Mouse (Mus musculus) cerebellum, adult (tissue): ENCODE data around the gene Galk2.

Experiments used
- ATAC-seq: cut with Nextera tagmentation; 2 replicates; pipeline ENCODE4 v1.9.2; 2017; ENCODE audit warnings: mild to moderate bottlenecking, moderate library complexity, mixed read lengths; ENCODE audit not compliant: insufficient number of reproducible peaks, low FRiP score, low TSS enrichment

Galk2 gene

DNA sequence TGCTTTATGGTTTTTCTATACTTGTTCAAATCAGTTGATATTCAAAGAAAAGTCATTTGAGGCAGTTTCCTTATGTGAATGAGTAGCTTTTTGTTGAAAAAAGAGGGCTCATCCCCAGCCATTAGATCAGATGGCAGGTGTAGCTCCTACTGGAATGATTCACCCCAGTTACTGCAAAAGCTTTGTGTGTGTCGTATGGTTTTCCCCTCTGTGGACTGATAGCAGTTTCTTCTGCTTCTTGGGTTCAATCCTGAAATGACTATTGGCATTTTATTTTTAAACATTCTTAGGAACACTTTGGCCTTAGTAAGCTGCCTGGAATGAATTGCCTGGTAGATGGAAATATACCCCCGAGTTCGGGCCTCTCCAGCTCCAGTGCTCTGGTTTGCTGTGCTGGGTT is 37.4 kb downstream of the Galk2 start:
- ATAC-seq: no peak

DNA sequence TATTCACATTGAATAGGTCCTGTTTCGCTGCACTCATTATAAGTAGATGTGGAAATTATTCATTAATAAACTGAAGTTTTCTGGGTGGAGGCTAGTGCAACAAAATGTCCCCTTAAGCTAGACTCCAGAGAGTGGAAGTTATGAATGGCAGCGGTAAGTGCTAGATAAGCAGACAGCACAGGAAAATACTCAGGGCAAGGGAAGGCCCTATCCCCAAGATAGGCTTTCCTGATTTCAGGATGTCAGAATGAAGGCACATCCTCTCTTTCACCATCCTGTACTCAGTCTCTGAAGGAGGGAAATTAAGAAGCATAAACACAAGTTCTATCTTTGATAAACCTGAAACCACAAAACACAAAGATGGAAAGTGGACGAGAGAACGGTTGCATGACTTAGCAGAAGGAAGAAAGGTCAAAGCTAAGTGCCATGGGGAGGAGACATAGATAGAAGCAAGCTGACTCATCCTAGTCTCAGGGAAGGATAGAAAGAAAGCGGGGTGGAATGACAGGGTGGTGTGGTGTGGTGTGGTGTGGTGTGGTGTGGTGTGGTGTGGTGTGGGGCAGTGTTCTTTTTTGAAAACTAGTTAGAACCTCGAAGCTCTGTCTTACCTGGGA is 42.0 kb downstream of the Galk2 start:
- ATAC-seq: no peak

- no peak for ATAC-seq
Observed at GRCm38 (mm10) chr2:125901426-125901825, 42.5 kb downstream of the Galk2 start.

GRCm38 (mm10) chr2:125906407-125907066 is 47.6 kb downstream of the Galk2 start:
- ATAC-seq: no peak

DNA sequence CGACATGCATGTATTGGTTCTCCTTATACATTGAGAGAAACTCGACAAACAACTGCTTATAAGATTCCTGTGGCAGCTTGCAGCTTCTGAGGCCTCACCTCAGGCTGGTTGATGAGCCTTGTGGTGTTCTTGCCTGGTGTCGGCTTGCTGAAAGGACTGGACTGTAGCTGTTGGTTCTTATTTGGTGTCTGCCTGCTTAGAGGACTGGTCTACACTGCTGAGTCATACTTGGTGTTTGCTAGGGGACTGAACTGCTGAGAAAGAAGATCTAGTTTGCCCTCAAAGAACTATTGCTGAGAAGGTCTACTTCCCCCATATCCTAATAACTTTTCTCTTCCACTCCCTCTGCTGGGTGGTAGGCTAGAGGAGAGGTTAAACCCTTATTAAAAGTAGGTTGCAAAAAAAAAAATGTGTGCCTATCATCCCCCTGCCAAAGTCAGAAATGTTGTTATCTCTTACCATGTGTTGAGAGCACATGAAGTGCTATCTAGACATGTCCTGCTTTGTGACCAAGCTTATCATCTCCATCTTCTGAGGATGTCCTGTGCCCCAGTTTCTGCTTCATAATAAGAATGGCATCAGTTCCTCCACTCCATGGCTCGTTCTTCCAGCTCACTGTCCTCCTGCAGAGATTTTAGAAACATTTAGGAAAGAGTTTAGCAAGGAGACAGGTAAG is 48.8 kb downstream of the Galk2 start:
- ATAC-seq: no peak

DNA sequence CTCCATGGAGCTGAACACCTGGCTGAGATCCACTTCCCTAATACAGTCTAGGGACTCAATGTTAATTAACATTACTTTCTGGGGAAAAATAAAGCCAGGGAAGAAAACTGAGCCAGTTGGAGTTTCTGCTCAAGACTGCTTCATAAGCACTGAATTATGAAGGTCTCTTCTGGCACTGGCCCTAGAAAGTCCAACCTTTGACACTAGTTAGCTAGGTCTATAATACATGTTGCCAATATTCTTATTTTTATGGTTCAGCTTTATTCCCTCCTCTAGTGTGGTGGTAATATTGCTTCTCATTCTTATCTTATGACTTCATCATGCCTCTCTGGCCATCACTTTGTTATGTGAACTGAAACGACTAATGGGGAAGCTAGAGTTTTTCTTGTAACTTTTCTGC is 55.3 kb downstream of the Galk2 start:
- ATAC-seq: no peak

DNA sequence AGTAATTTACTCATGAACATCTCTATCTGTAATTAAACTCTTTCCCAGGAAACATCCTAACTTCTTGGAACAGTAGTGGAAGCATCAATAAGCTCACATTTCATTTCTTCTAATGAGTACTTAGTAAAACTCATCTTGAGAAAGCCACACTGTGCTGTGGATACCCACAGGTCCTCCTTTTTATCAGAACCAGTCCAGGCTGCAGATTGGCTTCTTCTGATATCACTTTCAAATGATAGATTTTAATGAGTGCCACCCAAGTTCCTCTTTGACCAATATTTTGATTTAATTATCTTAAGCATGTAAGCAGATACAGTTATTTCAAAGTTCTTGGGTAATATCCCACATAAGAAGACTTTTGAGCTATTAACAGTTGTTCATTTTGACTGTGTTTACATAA is 55.8 kb downstream of the Galk2 start:
- ATAC-seq: no peak

- ATAC-seq: no peak
Observed at GRCm38 (mm10) chr2:125916652-125917296, 57.9 kb downstream of the Galk2 start.

GRCm38 (mm10) chr2:125917297-125917679 is 58.4 kb downstream of the Galk2 start:
- no peak for ATAC-seq

GRCm38 (mm10) chr2:125921273-125921672 is 62.4 kb downstream of the Galk2 start:
- peak; percentile 81; the same call in 1 of the 2 replicates for ATAC-seq

DNA sequence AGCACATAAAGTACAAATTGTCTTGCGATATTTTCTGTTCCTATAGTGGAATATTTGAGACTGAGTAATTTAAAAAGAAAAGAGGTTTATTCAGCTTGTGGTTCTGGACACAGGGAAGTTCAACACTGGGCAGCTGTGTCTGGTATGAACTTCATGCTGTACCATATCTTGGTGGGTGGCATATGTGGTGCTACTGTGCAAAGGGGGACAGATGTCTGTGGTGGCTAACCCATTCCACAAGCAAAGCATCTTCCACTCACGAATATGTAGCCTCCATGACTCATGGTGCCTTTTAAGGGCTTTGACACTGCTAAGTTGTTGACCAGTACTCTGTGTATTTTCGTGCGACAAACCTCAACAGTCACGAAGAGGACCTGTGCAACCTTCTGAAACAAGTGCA is 63.2 kb downstream of the Galk2 start:
- no peak for ATAC-seq

DNA sequence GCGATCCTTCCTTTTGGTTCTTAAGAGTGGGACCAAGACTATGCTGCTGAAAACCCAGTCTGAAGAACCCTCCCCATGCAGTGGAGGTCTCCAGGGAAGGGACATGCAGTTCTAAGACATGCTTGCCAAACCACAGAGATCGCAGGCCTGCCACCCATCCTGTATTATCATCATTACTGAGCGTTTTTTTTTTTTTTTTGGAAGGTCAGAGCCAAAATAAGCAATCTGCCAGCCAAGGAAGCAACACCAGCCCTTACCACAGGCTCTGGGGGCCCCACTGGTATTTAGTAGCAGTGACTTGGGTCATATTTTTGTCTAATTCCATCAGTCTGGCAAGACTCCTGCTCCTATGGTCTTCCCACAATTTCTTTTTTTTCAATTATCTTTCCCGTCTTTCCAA is 64.0 kb downstream of the Galk2 start:
- ATAC-seq: no peak

DNA sequence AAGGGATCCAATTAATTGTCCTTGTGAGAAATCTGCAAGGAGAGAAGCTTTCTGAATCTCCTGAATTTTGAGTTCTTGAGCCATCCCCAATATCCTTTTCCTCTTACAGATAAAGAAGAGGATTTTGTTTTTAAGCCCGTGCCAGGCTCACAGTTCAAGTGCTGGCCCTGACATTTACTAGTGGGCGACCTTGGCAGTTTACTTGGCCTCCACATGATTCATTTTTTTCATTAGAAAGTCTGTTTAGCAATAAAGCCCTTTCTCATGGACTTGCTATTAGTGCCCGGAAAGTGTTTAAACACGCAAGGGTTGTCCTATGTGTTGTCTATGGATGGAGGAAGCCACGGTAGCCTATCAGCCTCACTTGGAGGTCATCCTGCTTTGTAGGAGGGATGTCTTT is 64.4 kb downstream of the Galk2 start:
- no peak for ATAC-seq

GRCm38 (mm10) chr2:125924554-125924953 is 65.6 kb downstream of the Galk2 start:
- no peak for ATAC-seq

DNA sequence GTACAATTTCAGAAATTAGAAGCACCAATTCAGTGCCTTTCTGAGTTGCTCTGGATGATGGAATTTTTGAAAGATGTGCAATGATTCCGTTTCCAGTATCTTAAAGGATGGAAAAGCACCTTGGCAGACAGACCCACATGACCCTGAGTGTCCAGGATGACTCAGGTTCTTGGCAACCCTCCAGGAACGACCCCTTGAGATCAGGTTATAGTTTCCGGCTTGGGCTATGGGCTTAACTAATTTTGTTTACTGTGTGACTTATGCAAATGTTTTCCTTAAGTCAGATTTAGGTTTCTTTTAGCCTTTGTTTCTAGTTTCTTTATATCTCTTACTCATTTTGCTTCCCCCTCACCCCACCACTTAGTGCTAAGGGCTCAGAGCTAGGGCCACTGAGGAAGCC is 66.2 kb downstream of the Galk2 start:
- ATAC-seq: no peak

DNA sequence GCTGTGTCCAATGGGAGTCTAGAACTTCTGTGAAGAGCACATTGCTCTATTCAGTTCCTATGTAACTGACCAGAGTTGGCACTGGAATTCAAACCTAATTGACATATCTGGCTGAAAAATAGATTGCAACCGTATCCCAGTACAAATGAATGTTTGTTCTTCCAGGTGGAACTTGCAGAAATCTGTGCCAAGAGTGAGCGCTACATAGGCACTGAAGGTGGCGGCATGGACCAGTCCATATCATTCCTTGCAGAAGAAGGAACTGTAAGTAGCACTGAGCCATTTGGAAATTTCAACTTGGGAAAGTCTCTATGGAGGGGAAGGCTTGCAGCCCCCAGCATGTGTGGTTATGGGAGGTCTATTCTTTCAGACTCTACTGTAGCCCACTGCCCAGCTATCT is 70.5 kb downstream of the Galk2 start:
- no peak for ATAC-seq

DNA sequence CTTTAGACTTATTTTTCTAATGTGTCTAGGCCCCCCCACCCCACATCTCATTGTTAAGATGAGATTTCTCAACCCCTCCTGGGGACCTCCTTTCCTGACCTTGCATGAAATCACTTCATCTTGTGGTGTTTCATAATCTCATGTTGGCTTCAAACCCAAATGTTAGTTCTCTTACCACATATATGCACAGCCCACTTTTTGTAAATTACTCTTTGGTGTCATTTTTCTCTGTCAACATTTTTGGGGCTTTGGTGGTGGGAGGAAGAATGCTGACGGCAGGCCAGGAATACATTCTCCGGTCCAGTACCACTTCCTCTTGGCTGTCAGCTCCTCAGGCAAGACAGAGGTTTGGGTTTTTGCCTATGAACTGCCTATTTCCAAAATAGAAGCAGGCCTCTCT is 71.0 kb downstream of the Galk2 start:
- no peak for ATAC-seq

- ATAC-seq: no peak
Observed at GRCm38 (mm10) chr2:125931193-125931592, 72.3 kb downstream of the Galk2 start.

GRCm38 (mm10) chr2:125932734-125933133 is 73.8 kb downstream of the Galk2 start:
- no peak for ATAC-seq

GRCm38 (mm10) chr2:125933977-125934376 is 75.1 kb downstream of the Galk2 start:
- no peak for ATAC-seq

- ATAC-seq: no peak
Observed at GRCm38 (mm10) chr2:125936396-125936795, 77.5 kb downstream of the Galk2 start.
